Mouse (Mus musculus) right cerebral cortex, adult 2 months (tissue): ENCODE results near the gene Ints4.
"Not testable (repeated sequence)": the region's sequence is repeated elsewhere in the genome, so short reads cannot be mapped to it uniquely, and the experiment has no call there.

Experiments
- DNase-seq, 2 experiments: peaks; one replicate each; pipeline ENCODE4 v3.0.0; 2021 to 2022; ENCODE audit warnings: low spot score in 2 of 2

The Ints4 gene

DNA sequence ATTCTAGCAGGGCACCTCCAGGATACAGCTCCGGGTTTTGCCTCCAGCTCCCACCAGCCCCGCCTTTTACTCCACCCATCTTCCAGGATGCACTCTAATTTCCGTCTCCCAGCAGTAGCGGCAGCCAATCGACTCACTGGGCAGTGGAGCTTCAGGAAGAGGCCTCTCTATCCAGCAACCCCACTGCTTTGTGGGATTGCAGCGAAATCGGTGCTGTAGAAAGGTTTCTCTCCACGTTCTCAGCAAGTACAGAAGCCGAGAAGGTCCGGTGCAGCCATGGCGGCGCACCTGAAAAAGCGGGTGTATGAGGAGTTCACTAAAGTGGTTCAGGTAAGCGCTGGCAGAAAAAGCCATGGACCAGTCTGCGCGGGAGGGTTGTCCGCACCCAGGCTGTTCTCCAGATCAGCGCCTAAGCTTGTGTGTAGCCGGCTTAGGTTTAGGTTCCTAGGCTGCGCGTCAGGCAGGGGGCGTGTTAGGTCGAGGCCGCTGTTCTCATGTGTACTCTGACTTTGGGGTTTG lies at the start of gene Ints4:
TSS of gene Ints4 (plus strand) at position 136 of the 519 bp plus-strand sequence.
- peak; percentile 93 for DNase-seq

- not testable (repeated sequence) for DNase-seq
These were observed 47.2 kb upstream of the Ints4 start for GRCm38 (mm10) chr7:97433517-97433916.

- no peak for DNase-seq
These were observed 46.2 kb upstream of the Ints4 start for GRCm38 (mm10) chr7:97434517-97434916.

DNA sequence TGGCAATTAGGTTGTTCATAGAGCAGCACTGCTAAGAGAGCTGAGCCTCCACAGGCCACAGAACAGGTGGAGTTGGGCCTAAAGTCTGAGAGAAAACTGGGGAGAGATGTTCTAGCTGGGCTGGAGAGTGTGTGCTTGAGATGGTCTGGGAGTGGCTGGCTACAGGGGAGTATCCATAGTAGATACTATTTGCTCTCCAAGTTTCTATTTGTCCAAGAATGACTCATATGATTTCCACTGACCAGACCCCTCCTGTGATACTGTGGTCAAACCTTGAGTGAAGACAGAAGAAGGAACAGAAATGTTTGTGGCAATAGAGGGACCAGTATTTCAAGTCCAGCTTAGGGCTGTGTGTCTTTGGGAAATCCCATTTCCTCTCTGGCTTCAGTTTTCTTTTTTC lies 41.8 kb upstream of the Ints4 start:
- no peak for DNase-seq

GRCm38 (mm10) chr7:97446171-97446925 lies 34.4 kb upstream of the Ints4 start:
- DNase-seq: peak; percentile 84 to 85

GRCm38 (mm10) chr7:97447050-97447531 lies 33.7 kb upstream of the Ints4 start:
- DNase-seq: peak in 1 of 2 experiments; percentile 18

DNA sequence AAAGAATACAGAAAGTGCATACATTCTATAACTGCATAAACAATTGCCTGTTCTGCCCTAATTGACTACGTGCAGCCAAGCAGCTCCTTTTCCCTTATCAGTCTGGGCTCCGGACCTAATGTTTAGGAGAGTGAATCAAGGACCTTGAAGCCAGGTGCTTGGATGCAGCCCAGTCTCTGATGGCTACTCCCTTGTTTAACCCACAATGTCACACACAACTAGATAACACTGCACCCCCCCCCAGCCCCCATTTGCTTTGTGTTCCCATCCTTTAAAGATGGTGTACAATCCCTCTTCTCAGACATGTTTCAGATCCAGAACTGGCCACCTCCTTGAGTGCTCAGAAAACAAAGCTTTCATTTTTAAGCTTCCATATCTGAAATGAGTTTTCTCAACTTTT lies 29.7 kb upstream of the Ints4 start, which contains the start of gene Kctd14:
TSS of gene Kctd14 (plus strand) at position 301 of the 400 bp plus-strand sequence.
- not testable (repeated sequence) for DNase-seq

DNA sequence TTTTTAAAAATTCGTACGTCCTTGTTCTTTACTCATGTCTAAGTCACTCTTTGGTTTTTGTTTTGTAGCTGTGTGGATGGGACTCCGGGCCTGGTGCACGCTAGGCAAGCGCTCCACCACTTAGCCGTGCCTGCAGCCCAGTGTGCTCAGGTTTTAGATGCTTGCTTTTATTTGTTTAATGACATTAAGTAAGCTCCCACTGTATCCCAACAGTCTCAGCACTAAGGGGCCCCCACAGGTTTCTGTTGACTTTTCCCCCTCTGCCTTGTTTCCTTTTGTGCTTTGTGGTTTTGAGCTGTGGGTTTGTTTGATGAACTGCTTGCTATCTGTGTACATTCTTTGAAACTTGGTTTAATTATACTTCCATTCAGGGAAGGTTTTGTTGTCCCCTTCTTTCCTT lies 28.6 kb upstream of the Ints4 start:
- no peak for DNase-seq

- no peak for DNase-seq
These were observed 27.4 kb upstream of the Ints4 start for GRCm38 (mm10) chr7:97453141-97453921.

DNA sequence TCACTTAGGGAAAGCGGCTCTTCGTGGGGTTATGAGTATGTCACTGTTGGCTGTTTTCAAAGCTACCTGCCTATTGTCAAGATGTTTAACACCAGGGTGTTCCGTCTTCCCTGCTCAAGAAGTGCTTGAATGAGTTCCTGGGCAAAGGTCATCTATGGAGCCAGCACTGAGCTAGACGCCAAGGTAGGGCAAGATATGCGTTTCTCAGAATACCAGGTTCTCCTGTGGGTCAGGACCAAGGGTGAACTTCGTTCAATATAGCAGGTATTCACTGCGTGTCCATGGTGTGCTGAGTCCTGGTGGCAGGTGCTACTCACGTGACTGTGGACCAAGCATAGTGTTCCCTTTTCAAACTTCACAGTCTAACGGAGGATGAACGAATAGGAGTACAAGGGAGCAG lies 26.0 kb upstream of the Ints4 start:
- no peak for DNase-seq

DNA sequence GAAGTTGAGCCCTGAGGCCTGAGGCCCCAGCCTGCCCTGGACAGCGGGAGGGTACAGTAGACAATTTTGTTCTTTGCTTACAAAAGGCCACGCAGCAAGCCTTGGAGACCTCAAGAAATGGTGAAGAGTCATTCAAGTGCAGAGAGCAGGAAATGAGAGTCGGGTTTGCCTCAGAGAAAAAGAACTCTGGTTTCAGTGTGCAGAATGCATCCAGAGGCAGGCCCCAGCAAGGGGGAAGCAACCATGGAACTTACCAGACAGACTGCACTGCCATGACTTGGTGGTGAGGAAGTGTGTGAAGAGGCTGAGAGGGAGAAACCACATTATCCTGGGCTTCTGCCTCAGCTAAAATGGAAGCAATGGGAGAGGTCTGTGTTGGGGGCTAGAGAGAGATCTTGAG lies 25.2 kb upstream of the Ints4 start:
- no peak for DNase-seq

DNA sequence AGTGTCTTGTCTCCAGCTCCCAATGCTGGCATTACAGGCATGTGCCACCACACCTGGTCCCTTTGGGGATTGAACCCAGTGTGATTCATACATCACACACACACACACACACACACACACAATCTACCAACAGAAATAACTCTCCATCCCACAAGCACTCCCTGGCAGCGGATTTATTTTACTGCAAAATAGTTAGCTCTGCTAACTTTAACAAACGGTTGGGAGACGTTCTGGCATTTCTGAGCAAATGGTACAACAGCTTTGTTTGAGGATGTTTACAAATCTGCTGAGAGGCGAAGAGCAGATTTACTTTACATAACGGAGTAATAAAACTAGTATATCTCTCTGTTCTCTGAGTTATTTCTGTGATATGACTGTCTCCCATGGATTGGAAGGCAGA lies 7.8 kb upstream of the Ints4 start:
- peak; percentile 32 to 34 for DNase-seq

GRCm38 (mm10) chr7:97479349-97479748 lies 1.4 kb upstream of the Ints4 start:
- no peak for DNase-seq

GRCm38 (mm10) chr7:97480290-97480689 lies 466 bp upstream of the Ints4 start:
- DNase-seq: no peak

DNA sequence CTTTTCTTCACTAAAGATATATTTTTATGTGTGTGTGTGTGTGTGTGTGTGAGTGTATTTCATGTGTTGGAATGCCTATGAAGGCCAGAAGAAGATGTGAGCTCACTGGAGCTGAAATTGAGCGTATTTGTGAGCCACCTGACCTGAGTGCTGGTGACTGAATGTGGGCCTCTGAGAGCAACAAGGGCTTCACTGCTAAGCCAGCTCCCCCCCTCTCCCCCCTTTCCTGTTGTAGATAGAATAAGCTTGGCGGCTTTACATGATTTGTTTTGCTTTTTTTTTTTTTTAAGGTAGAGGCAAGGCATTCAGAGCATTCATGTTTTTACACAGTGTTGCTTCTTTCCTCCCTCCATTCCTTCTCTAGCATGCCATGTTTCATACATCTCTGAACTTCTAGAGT lies 2.6 kb downstream of the Ints4 start:
- no peak for DNase-seq

DNA sequence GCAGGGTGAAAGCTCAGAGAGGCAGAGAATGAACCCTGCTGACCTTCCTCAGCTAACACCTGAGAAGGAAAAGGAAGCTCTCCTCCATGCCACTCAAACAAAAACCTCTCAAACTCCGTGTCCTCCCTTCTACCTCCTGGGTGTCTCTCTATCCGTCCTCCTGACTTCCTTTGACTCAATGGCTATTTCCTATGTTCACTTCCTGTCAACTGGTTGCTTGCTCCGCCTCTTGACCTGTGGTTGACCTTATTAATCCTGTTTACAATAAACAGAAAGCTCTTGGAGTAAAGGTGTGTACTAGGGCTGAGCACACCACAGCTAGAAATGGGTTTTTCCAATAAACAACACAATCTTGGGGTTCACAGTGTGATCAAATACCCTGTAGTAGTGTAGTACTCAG lies 10.4 kb downstream of the Ints4 start:
- DNase-seq: no peak

DNA sequence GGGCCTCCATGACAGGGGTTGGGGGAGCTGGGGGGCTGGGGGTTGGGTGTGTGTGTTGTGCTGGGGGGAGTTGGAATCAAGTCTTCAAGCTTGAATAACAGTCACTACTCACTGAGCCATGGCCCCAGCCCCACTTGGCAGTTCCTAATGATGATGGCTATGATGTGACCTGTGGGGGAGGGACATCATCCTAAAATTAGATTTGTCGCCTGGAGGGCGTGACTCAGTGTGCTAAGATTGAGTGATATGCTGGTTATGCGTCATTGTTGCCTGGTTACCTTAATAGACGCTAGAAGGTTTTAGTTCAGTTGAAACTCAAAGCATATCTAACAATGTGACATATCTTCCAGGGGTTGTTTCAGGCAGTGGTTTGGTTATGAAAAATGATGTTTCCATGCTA lies 11.7 kb downstream of the Ints4 start:
- DNase-seq: no peak

DNA sequence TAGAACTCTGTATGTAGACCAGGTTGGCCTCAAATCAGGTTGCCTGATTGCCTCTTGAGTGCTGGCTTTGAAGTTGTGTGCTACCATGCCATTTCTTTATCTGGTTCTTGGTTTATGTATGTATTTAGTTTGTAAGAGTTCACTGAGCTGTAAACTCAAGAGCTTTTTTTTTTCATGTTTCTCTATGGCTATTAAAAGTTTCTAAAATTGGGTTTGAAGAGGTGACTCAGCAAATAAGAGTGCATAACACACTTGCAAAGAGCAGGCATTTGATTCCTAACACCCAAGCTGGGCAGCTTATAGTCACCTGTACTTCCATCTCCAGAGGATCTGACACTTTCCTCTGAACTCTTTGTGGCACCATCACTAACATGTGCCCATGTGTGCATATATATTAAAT lies 14.3 kb downstream of the Ints4 start:
- no peak for DNase-seq

DNA sequence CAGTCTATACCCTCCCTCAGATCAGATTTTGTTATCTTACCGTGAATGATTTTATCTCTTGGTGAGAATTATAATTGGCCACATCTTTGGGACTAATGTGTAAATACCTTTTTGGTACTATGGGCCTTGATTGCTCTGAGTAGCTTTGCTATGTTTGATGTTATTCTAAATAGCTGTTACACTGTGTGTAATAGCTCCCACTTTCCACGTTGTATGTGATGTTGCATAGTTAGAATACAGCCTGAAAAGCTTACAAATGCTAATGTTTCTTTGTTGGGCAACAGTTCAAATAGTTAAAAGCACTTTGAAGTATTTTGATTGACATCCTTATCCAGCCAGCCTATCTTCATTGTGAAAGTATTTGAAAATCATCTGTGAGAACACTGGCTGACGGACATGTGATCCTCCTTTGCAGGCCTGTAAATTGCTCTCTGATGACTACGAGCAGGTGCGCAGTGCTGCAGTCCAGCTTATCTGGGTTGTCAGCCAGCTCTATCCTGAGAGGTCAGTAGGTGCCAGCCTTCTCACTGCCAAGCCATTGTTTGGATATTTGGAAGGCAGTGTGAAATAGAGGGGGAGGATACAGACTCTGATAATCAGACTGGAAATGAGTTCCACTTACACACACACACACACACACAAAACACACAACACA lies 19.9 kb downstream of the Ints4 start:
- DNase-seq: no peak

- no peak for DNase-seq
These were observed 34.0 kb downstream of the Ints4 start for GRCm38 (mm10) chr7:97514786-97515185.

DNA sequence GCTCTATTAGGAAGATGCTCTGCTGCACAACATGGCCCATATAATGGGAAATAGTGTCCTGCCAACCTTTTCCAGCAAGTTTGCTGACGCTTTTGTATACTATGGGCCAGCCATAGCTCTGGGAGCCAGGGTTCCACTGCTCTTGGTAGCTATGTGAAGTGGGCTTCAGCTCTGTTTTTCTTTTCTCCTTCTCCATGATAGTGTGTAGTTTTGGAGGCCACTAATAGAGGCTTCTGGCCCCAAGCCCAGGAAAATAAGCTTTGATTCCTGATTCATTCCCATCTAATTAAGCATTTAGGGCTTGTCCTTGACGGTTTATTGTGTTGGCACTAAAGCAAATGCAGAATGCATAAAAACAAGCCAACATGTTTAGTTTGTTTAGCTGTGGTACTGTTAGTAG lies 39.2 kb downstream of the Ints4 start:
- DNase-seq: no peak

DNA sequence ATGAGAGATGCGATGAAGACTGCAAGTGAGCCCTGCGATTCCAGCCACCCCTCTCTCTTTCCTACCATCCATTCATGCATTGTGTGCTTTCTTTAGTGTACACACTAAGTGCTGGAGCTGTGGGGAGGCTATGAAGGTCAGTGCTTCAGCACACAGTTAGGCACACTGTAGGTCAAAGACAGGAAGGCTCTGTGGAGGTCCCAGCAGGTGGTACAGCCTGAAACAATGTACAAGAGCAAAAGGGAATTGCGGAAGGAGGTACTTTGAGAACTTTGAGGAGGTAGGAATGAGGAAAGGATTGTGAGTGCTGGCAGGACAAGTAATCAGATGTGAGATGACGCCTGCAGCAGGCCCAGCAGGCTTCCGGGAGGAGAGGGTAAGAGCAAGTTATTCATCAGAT lies 54.8 kb downstream of the Ints4 start:
- DNase-seq: no peak
